Mouse (Mus musculus) MEL (cell line): ENCODE data around the gene Ccdc127. TPM values are rescaled to one million over a fixed set of nuclear protein-coding genes. Genes with fewer than 3 reads are reported as not detected.
A peak's percentile ranks its signal among the peaks of the same experiment; 100 is the strongest.

Source experiments
- DNase-seq: peaks from one replicate; pipeline ENCODE4 v3.0.0; 2011; ENCODE audit warnings: low read depth, low spot score
- H3K27ac ChIP-seq: 2 replicates; pipeline ENCODE4 v1.5.1; 2012; ENCODE audit warnings: low read depth, mild to moderate bottlenecking, control low read depth, low read length, moderate library complexity; ENCODE audit not compliant: control insufficient read depth
- H3K27me3 ChIP-seq, 2 experiments: fragments of 150-350 bp in 1 of 2; sonication (generic) in 1 of 2; 2 replicates each; pipeline ENCODE4 v1.6.1; 2012; ENCODE audit warnings: low read length in 2 of 2, mild to moderate bottlenecking in 2 of 2, improper control_type of control experiment in 1 of 2, moderate library complexity in 1 of 2; ENCODE audit not compliant: insufficient read depth in 2 of 2, control insufficient read depth in 1 of 2
- H3K36me3 ChIP-seq, 2 experiments: 2 replicates each; pipeline ENCODE4 v1.6.1; 2012 to 2014; ENCODE audit warnings: low read length in 2 of 2, improper control_type of control experiment in 1 of 2, inconsistent platforms in 1 of 2, mild to moderate bottlenecking in 1 of 2; ENCODE audit not compliant: insufficient read depth in 2 of 2, control insufficient read depth in 1 of 2
- H3K4me1 ChIP-seq, 2 experiments: fragments of 150-350 bp in 1 of 2; sonication (generic) in 1 of 2; 2 replicates each; pipeline ENCODE4 v1.6.1; 2012; ENCODE audit warnings: low read length in 2 of 2, improper control_type of control experiment in 1 of 2, mild to moderate bottlenecking in 1 of 2; ENCODE audit not compliant: insufficient read depth in 2 of 2, control insufficient read depth in 1 of 2
- H3K4me3 ChIP-seq, 2 experiments: fragments of 150-350 bp in 1 of 2; sonication (generic) in 1 of 2; 2 replicates each; pipeline ENCODE4 v1.5.1; 2012; ENCODE audit warnings: low read depth in 2 of 2, low read length in 2 of 2, mild to moderate bottlenecking in 2 of 2, moderate library complexity in 2 of 2, control low read depth in 1 of 2, improper control_type of control experiment in 1 of 2; ENCODE audit not compliant: control insufficient read depth in 1 of 2, insufficient read depth in 1 of 2
- H3K79me2 ChIP-seq: 2 replicates; pipeline ENCODE4 v1.6.1; 2012; ENCODE audit warnings: mild to moderate bottlenecking, low read length, moderate library complexity; ENCODE audit not compliant: control insufficient read depth, poor library complexity, insufficient read depth
- H3K9ac ChIP-seq: 2 replicates; pipeline ENCODE4 v1.6.1; 2012; ENCODE audit warnings: low read depth, mild to moderate bottlenecking, control low read depth, low read length, moderate library complexity; ENCODE audit not compliant: control insufficient read depth, poor library complexity, severe bottlenecking
- H3K9me3 ChIP-seq: fragments of 150-350 bp; sonication (generic); replicated peaks from 2 replicates; pipeline ENCODE4 v1.6.1; 2012; ENCODE audit warnings: mild to moderate bottlenecking, low read length, improper control_type of control experiment, moderate library complexity; ENCODE audit not compliant: insufficient read depth
- CHD1 ChIP-seq: IDR thresholded peaks from 2 replicates; pipeline ENCODE4 v1.6.1; 2012; ENCODE audit warnings: low read depth, mild to moderate bottlenecking, inconsistent platforms, low read length, improper control_type of control experiment
- CTCF ChIP-seq, 3 experiments: IDR thresholded peaks in 2 of 3; conservative IDR thresholded peaks in 1 of 3; 2 replicates each; pipeline ENCODE4 v1.5.1; 2011 to 2012; ENCODE audit warnings: low read length in 3 of 3, low read depth in 2 of 3, mild to moderate bottlenecking in 2 of 3, improper control_type of control experiment in 1 of 3, inconsistent platforms in 1 of 3, mixed read lengths in 1 of 3, moderate library complexity in 1 of 3; ENCODE audit not compliant: control insufficient read depth in 1 of 3, insufficient read depth in 1 of 3, poor library complexity in 1 of 3, severe bottlenecking in 1 of 3
- ELF1 ChIP-seq: IDR thresholded peaks from 2 replicates; pipeline ENCODE4 v1.6.1; 2014; ENCODE audit warnings: low read depth, mild to moderate bottlenecking, inconsistent platforms, low read length, improper control_type of control experiment, moderate library complexity
- GABPA ChIP-seq: IDR thresholded peaks from 2 replicates; pipeline ENCODE4 v1.6.1; 2012; ENCODE audit warnings: low read depth, mild to moderate bottlenecking, inconsistent platforms, low read length, improper control_type of control experiment, moderate library complexity
- HCFC1 ChIP-seq: IDR thresholded peaks from 2 replicates; pipeline ENCODE4 v1.6.1; 2012; ENCODE audit warnings: low read depth, mild to moderate bottlenecking, inconsistent platforms, low read length, improper control_type of control experiment, moderate library complexity
- JUND ChIP-seq: IDR thresholded peaks from 2 replicates; pipeline ENCODE4 v1.6.1; 2011; ENCODE audit warnings: low read depth, mild to moderate bottlenecking, improper control_type of control experiment, low read length
- MAFK ChIP-seq: IDR thresholded peaks from 2 replicates; pipeline ENCODE4 v1.6.1; 2011; ENCODE audit warnings: low read depth, mild to moderate bottlenecking, low read length, improper control_type of control experiment, borderline replicate concordance
- MXI1 ChIP-seq: IDR thresholded peaks from 2 replicates; pipeline ENCODE4 v1.6.1; 2011; ENCODE audit warnings: mild to moderate bottlenecking, low read depth, low read length, improper control_type of control experiment
- POLR2A ChIP-seq, 2 experiments: IDR thresholded peaks; 2 replicates each; pipeline ENCODE4 v1.6.1; 2011 to 2012; ENCODE audit warnings: low read length in 2 of 2, mild to moderate bottlenecking in 2 of 2, control low read depth in 1 of 2, improper control_type of control experiment in 1 of 2, low read depth in 1 of 2, moderate library complexity in 1 of 2; ENCODE audit not compliant: control insufficient read depth in 1 of 2, insufficient read depth in 1 of 2, poor library complexity in 1 of 2
- POLR2AphosphoS5 ChIP-seq: IDR thresholded peaks from 2 replicates; pipeline ENCODE4 v1.6.1; 2012; ENCODE audit warnings: low read depth, borderline replicate concordance, mild to moderate bottlenecking, inconsistent platforms, low read length, moderate library complexity, mixed read lengths
- RAD21 ChIP-seq: IDR thresholded peaks from 2 replicates; pipeline ENCODE4 v1.6.1; 2011; ENCODE audit warnings: mild to moderate bottlenecking, low read depth, low read length, improper control_type of control experiment
- RCOR1 ChIP-seq: IDR thresholded peaks from 2 replicates; pipeline ENCODE4 v1.6.1; 2012; ENCODE audit warnings: low read depth, mild to moderate bottlenecking, inconsistent platforms, low read length, improper control_type of control experiment
- SMC3 ChIP-seq: IDR thresholded peaks from 2 replicates; pipeline ENCODE4 v1.6.1; 2011; ENCODE audit warnings: low read depth, low read length, improper control_type of control experiment
- TBP ChIP-seq: IDR thresholded peaks from 2 replicates; pipeline ENCODE4 v1.8.0; 2011; ENCODE audit warnings: low read depth, low read length, improper control_type of control experiment
- ZC3H11A ChIP-seq: IDR thresholded peaks from 2 replicates; pipeline ENCODE4 v1.6.1; 2012; ENCODE audit warnings: low read depth, mild to moderate bottlenecking, inconsistent platforms, low read length, improper control_type of control experiment
- ZKSCAN1 ChIP-seq: IDR thresholded peaks from 2 replicates; pipeline ENCODE4 v1.6.1; 2012; ENCODE audit warnings: low read depth, mild to moderate bottlenecking, inconsistent platforms, low read length, improper control_type of control experiment, moderate library complexity
- ZNF384 ChIP-seq: IDR thresholded peaks from 2 replicates; pipeline ENCODE4 v1.6.1; 2012; ENCODE audit warnings: low read depth, mild to moderate bottlenecking, inconsistent platforms, low read length, improper control_type of control experiment
- polyA plus RNA-seq, 2 experiments: library from polyadenylated mRNA; stranded (reverse) in 1 of 2; unstranded in 1 of 2; fragments of >175 nt in 1 of 2; fragments of >200 nt in 1 of 2; gene quantifications; 2 replicates each; pipeline versions ENCODE4 v1.2.1 to v1.2.4; 2012; ENCODE audit warnings: low replicate concordance in 2 of 2, low read depth in 1 of 2; ENCODE audit not compliant: insufficient read length in 2 of 2, insufficient read depth in 1 of 2, missing spikeins in 1 of 2
- total RNA-seq: library from RNA; depleted of rRNA; stranded (reverse); fragments of 300-350 nt; gene quantifications from 2 replicates; pipeline ENCODE4 v1.2.3, GENCODE M21; 2012

Ccdc127 gene
- total and polyA plus RNA-seq, 3 experiments, result 30.2 to 33.6 TPM; not detected in 1

DNA sequence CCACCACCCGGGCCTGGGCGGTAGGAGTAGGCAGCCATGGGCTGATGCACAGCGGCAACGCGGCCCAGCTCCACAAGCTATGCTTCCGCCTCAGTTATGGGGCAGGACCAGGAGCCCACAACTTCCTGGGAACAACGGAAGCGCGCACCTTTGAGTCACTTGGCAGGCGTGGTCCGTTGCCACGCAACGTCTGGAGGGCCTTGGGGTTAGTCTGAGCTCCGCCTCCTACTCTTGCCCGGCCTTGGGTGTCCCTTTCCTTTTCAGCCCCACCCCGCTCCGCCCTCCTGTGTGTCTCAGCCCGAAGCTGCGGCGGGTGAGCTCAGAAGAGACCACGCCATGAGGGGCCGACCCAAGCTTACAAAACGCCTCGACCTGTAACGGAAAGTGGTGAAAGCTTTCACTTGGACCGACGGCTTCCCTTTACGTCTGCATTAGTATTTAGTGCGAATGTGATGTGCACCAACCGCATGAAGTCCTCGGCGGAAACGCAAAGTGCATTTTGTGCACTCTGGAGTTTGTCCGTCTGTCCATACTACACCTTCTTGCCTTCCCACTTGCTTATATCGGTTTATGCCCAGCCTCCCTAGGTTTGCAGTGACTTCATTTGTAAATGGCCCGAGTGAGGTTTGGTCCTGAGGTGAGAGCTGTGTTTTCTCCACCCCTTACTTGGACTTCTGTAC, 32.8 kb upstream of the Ccdc127 start, which contains the start of gene Pdcd6 (continued):
- peak; percentile 88 for TF ChIP-seq ELF1
- TF ChIP-seq TBP, result peak; percentile 49
- TF ChIP-seq ZNF384, result no peak
- TF ChIP-seq, all 39 proteins: peak for 14

DNA sequence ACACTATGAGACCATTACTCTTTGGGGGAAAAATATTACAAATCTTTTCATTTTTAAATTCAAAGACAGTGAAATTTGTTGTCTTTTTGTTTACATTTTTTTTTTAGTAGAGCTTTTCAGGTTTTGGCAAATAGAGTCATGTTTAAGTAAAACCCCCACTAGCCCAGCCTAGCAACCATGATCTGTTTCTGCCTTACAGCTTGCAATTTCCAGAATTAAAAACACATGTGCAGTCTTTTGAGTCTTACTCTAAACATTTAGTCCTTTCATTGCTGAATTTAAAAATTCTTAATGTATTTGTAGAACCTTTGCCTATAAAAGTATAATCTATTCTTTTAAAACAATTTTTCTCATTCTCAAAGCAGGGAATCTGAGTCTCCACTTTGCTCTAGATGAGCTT, 20.8 kb upstream of the Ccdc127 start:
- H3K27me3 ChIP-seq, result no peaks in the 10 kb centered on the region
- no peak overlapping the region for H3K9ac ChIP-seq
- no peaks in the 10 kb centered on the region for H3K79me2 ChIP-seq
- peaks cover 0 to 34% of the 10 kb centered on the region in 2 experiments; a peak in 2 of 4 replicates for H3K36me3 ChIP-seq
- no peak for DNase-seq
- H3K4me3 ChIP-seq, result no peak overlapping the region
- TF ChIP-seq HCFC1, result no peak
- no peak for TF ChIP-seq GABPA
- TF ChIP-seq POLR2A (IDR thresholded peaks at IDR 0.05; ENCODE audit: control insufficient read depth in 1 of 2, insufficient read depth in 1 of 2, low read depth in 1 of 2, low read length in 2 of 2, poor library complexity in 1 of 2), result no peak
- no peak for TF ChIP-seq ZC3H11A
- TF ChIP-seq ZKSCAN1, result no peak
- TF ChIP-seq MXI1, result no peak
- TF ChIP-seq SMC3, result no peak
- no peak for TF ChIP-seq JUND
- TF ChIP-seq CHD1, result no peak
- no peak for TF ChIP-seq RCOR1
- TF ChIP-seq POLR2AphosphoS5, result no peak
- TF ChIP-seq, all 39 proteins: peak for 0
- Histone ChIP-seq H3K4me1 (no peaks in the 10 kb centered on the region), H3K27ac (no peak overlapping the region), H3K9me3 (no peaks in the 10 kb centered on the region)

DNA sequence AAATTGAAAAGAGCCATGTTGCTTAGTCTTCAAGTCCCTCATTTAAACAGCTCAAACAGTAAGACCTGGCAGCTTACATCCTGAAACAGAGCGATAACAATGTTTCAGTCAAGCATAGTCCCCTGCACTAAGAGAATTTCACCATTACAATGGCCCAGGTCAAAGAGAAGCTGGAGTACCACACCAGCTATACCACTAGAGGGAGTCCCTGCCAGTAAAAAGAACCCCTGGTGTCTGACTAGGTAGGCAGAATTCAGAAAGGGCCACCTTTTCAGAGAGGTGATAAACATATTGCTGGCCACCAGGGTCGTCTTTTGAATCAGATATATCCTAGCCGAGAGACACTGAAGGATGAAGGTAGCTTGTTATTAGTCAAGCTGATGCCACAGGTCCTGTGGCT, 9.1 kb upstream of the Ccdc127 start:
- Histone ChIP-seq H3K4me3 (no peak overlapping the region), H3K4me1 (no peaks in the 10 kb centered on the region), H3K27me3 (no peaks in the 10 kb centered on the region), H3K9me3 (no peaks in the 10 kb centered on the region), H3K9ac (no peak overlapping the region), H3K36me3 (peaks cover 0 to 45% of the 10 kb centered on the region in 2 experiments; a peak in 3 of 4 replicates), H3K27ac (no peak overlapping the region), H3K79me2 (0 out of 2 replicates have a peak, but pooled peaks cover 2% of the 10 kb centered on the region)
- TF ChIP-seq MAFK (no peak), ZC3H11A (peak; percentile 26; the same call in 1 of the 2 replicates), RAD21 (peak; percentile 67), CTCF (IDR thresholded peaks at IDR 0.05 in 2 of 3, conservative IDR thresholded peaks at IDR 0.05 in 1 of 3; ENCODE audit: control insufficient read depth in 1 of 3, insufficient read depth in 1 of 3, low read depth in 2 of 3, low read length in 3 of 3, poor library complexity in 1 of 3, severe bottlenecking in 1 of 3) (peak; percentile 52 to 80 (median 76)), SMC3 (peak; percentile 65)
- DNase-seq, result peak; percentile 72
